Mouse (Mus musculus): ENCODE measurements at regions not wholly inside any gene's neighbourhood (a gene's known extent, or its start where the extent isn't known, plus 50 kb on each side); places are given as distances from the start of the nearest gene placed in this dataset.
A peak's percentile ranks its signal among the peaks of the same experiment; 100 is the strongest.

DNA sequence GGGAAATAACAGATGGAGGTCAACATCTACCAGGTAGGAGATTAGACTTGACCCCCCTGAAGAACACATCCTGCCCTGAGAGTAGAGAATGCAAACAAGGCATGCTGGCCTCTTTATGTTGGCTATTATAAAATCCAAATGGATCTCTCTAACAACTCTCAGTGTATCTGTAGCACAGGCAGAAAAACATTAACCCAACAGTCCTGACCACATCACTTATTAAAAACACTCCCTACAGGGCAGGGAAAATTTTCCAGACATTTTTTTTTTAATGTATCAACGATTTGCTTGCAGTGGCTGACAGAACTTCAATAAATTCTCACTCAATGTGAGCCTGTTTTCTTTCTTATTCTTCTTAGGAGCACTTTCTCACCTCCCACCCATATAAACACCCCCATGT is 511.4 kb downstream of the Cdk5rap2 start:
- DNase-seq (ENCODE audit: low read depth, low spot score): peak; percentile 31

DNA sequence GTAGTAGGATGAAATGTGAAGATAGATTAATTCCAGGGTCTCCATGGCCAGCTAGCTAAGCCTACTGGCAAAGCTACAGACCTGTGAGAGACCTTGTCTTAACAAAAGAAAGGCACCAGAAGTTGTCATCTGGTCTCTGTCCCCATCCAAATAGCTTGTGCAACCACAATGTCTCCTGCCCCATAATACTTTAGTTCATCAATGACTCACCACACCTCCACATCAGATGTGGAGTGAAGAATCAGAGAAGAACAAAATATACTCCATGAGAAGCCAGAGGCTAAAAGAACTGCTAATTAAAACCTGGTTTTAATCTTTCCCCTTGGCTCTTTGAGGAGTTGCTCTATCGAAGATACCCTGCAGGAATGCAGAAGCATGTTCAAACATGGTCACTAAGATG is 514.1 kb downstream of the Cdk5rap2 start:
- peak; percentile 53 for DNase-seq (ENCODE audit: low read depth, low spot score)

DNA sequence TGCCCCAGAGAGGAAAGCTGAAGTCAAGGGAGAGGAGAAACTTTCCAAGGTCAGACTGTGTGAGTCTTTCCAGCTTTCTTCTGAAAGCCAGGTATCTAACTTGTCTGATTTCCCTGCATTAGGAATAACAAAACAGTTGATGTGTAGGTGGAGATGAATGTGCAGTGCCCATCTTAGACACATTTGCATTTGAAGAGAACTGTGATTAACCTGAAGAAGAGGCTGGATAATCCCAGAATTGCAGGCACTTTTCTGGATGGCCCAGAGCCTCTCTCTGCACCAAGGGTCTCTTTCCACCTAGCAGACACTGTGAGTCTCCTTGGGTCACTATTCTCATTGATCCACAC is 517.4 kb downstream of the Cdk5rap2 start:
- DNase-seq (ENCODE audit: low read depth, low spot score): no peak

DNA sequence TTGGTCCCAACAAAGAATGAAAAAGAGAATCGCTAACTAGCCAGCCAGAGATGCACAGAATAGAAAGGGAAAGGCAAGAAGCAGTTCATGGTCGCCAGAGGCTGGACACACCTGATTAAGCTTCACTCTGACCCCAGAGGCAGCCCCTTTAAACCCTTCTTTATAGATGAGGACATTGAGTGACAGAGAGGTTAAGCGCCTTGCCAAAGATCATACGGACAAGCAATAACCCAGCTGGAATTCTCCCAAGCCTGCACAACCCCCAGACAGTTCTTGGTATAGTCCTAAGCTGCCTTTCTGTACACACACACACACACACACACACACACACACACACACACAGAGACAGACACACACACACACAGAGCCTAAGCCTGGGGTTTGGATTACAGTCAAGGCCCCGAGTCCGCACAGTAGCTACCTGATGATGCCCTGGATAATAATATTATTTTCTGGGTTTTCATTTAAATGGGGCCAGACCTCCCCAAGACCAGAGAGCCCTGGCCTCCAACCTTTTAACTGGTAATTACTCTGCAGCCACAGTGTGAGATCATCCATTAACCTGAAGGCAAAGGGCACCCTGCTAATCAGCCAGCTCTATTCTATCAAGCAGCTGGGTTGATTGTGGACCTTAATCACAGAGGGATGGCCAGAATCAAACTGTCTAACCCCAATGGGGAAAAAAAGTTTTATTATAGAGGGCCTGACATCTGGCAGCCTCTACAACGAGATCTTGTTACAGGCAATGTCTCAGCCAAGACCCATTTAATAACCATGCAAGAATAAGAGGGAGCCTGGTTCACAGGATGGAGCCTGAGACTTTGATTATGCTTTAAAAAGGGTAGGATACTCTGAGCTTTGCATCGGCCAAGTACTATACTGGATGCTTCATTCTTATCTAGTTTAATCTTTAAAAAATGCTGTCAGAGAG is 518.1 kb downstream of the Cdk5rap2 start:
- DNase-seq (ENCODE audit: low read depth, low spot score): no peak

DNA sequence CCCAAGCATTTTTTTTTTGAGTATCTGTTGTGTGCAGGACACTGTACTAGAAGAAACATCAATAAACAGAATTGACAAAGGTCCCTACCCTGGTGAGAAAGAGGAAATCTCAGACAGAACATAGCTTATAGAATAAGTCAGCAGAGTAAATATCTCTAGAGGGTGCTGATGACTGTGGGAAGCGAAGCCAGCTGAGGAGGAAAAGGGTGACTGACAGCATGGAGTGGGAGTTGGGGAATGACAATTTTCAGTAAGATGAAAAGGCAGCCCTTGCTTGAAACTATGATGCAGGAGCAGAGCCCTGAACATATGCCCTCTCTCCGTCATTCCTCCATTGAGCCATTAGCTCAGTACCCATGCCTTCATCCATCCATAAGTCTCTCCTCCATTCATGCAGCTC is 519.6 kb downstream of the Cdk5rap2 start:
- DNase-seq (ENCODE audit: low read depth, low spot score): peak; percentile 63

DNA sequence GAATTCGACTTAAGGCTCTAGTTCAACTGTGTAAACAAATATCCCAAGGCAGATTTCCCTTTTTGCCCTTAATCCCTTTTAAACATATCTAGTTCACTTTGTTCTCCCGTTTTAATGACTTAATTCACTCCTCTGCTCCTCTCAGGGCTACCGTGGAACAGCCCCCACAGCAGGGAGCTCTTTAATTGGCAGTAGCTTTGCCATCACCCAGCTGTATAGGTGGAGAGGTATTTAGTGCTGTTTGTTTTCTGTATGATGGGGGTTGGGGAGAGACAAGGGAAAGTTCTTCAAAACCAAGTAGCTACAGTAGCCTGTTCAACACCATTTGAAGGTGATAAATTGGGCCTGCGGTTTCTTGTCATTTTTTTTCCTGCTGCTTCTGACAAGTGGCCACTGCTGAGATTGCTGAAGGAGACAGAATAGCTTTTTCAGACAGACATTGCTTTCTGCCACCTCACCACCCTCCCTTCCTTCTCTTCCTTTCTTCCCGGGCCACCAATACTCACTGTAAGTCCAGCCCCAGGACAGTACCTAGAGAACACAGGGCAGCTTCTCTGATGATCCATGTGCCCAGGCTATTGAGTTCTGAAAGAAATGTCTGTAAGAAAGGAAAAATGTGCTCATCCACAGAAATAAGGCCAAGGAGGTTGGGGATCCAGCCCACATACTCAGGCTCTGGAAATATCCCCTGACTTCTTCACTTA is 520.2 kb downstream of the Cdk5rap2 start:
- DNase-seq (ENCODE audit: low read depth, low spot score): peak; percentile 27

DNA sequence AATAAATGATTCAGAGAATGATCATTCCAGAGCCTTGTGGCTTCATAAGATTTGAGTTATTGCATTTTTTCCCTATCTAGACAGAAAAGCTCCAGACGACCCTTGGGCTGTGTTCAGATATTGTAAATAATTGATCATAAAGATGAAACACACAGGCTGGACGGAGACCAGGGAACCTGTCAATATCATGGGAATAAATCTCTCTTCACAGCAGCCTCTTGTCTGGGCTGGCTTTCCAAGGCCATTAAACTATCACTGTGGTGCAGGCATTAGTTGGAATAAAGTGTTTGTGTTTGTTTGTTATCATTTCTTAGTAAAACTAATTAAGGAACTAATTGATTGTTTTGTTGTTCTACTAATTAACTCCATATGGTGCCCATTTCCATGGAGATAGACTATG is 533.5 kb downstream of the Cdk5rap2 start:
- DNase-seq (ENCODE audit: low read depth, low spot score): no peak

DNA sequence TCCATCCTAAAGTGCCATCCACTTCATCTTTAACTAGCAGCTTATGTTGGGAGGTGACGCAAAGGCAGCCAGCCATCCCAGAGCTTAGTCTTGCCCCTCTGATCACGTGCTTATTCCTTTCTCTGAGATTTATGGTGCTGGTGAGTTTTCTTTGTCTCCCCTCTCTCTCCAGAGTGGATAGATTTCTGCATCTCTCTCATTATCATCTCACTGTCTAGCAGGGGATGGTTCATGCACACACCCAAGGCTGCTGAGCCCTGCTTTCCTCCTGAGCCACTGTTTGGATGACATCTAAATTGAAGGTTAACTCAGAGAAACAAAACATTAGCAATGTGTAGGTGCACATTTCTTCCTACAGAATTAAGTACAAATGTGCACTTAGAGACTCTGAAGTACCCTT is 539.6 kb downstream of the Cdk5rap2 start:
- peak; percentile 53 for DNase-seq (ENCODE audit: low read depth, low spot score)

DNA sequence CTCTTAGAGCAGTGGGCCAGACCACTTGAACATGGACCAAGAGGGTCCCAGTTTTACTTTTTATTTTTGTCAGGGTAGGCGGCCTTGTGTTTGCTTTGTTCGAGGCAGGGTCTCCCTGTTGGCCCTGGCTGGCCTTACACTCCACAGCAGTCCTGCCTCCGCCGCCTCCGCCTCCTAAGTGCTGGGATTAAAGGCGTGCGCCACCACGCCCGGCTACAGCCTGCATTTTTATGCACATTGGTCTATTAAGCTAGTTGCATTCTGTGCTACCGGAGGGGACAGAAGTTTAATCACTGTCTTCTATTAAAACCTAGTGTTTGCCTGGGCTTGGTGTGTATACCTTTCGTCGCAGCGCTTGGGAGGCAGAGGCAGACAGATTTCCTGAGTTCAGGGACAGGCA is 555.2 kb downstream of the Cdk5rap2 start:
- no peak for DNase-seq (ENCODE audit: low read depth, low spot score)

DNA sequence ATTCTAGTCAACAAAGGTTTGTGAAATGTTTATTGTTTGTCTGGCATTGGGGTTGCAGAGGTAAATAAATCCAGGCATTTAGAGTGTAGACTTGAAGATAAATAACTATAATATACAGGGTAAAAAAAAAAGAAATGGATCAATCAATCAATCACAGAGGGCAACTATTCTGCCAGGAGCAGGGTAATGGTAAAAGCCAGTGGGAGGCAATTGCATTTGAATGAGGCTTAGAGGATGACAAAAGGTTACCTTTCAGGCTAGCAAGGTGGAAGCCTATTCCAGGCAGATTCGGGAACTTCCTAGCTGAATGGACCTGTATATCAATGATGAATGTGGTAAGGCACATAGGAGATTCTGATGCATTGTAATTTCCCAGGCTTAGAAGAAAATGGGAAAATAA is 557.6 kb downstream of the Cdk5rap2 start:
- DNase-seq (ENCODE audit: low read depth, low spot score): no peak

DNA sequence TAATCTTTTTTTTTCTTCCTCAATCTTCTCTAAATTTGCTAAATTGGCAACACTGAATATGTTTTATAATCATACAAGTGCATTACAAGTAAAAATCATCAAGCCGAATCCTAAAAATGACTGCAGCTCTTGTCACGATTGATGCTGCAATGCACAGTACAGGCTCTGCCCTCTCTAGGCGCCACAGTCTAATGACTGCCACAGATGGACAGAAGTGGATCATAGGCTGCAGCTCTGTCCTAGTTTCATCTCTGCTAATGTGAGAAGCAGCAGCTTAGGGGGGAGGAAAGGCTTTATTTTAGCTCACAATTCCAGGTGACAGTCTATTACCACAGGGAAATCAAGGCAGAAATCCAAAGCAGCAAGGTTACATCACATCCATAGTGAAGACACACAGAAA is 560.8 kb downstream of the Cdk5rap2 start:
- peak; percentile 68 for DNase-seq (ENCODE audit: low read depth, low spot score)

DNA sequence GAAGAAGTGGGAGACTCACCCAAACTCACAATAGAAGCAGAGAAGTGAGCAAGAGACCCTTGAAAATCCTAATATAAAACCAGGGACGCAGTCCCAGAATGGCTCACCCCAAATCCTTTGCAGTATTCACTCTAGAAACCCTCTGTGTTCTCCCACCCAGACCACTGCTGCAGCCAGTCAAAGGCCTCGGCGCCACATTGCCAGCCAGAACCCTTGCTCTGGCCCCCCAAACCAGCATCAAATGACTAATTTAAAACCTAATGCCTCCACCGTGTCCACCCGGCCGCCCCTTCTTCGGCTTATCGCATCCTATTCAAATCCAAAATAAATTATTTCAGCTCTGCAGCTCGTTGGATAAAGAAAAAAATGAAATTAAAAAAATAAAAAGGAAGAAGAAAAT is 570.4 kb downstream of the Cdk5rap2 start:
- DNase-seq (ENCODE audit: low read depth, low spot score): no peak

DNA sequence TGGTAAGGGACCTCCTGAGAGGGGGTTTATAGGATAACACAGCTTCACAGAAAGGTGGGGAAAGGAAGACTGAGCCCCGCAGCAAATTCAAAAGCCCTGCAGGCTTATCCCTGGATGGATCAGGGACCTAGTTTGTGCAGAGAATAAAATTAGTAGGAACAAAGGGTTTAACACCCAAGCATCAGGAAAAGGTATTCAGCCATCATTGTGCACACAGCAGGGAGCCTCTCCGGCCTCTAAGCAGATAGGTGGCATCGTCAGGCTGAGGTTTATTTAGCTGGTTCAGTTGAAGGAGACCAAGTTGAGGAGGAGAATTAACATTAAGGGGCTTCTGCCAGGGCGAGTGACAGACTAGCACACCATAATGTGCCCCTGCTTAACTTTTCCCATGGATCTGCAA is 571.3 kb downstream of the Cdk5rap2 start:
- no peak for DNase-seq (ENCODE audit: low read depth, low spot score)

DNA sequence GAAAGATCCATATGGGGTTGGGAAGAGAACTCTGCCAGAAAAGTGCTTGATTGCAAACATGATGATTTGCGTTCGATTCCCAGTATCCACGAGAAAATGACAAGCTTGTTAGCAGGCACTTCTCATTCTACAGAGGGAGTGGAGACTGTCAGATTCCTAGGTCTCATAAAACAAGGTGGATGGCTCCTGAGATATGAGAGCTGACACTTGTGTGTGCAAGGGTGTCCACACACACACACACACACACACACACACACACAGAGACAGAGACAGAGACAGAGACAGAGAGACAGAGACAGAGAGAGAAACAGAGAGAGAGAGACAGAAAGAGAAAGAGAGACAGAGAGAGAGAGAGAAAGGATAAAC is 585.4 kb downstream of the Cdk5rap2 start:
- no peak for DNase-seq (ENCODE audit: low read depth, low spot score)

DNA sequence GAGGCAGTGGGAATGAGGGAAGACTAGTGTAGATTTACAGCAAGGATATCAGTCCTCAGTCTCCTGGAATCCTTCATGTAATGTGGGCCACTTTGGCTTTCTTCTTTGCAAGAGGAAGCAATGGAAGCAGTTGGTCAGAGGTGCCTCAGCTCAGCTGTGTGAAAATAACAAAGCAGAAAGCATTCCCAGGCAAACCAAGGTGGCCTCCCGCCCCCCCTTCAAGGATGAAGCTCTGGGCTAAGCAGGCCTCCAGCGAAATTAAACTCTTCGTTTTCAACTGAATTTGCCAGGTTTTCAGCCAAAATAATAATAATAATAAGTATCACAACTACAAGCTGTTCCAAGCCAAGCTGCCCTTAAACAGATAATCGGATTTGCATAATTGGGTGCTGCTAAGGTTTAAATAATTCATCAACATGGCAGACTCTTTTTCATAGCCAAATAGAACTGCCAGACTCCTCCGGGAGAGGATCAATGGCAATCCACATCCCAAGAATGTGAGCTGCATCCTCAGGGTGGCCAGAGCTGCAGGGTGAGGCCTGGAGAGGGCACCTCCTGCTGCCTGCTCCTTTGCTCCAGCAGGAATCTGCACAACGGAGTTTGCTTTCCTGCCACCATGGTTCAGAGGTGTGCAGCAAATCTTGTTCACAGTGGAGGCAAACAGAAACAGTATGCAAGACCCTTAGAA is 585.9 kb downstream of the Cdk5rap2 start:
- peak; percentile 15 for DNase-seq (ENCODE audit: low read depth, low spot score)

DNA sequence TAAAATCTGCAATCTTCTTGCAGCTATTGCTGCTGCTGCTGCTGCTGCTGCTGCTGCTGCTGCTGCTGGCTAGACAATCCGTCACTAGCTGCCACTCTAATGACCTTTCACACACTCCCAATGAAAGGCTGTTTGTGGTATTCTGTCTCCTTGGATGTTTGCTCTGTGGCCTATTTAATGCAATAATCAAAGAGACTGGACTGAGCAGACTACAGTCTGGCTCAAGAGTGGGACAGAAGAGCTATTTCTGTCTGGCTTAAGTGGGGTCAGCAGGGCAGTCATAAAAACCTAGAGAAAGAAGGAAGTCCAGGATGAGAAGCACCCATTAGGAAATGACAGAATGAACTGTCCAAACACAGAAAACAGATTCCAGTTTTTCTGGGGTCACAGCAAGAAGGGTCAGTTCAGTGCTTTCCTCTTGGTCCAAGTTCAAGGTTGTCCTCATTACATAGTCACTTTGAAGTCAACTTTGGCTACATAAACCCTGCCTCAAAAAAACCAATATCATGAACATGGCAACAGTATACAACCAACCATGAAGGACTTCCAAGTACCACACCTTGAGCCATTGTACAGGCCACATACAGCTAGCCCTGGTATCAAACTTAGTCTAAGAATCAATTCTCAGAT is 586.8 kb downstream of the Cdk5rap2 start:
- DNase-seq (ENCODE audit: low read depth, low spot score): peak; percentile 8

DNA sequence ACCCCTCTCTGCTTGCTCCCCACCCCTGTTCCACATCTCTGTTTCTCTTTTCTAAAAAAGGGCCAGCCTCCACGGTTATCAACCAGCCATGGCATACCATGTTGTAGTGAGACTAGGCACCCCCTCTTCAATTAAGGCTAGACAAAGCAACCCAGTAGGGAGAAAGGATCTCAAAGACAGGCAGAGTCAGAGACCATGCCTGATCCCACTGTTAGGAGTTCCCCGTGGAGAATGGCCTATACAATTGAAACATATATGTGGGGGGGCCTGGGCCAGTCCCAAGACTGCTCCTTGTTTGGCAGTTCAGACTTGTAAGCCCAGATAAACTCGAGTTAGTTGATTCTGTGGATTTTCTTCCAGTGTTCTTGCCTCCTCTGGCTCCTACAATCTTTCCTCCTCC is 591.4 kb downstream of the Cdk5rap2 start:
- DNase-seq (ENCODE audit: low read depth, low spot score): no peak

DNA sequence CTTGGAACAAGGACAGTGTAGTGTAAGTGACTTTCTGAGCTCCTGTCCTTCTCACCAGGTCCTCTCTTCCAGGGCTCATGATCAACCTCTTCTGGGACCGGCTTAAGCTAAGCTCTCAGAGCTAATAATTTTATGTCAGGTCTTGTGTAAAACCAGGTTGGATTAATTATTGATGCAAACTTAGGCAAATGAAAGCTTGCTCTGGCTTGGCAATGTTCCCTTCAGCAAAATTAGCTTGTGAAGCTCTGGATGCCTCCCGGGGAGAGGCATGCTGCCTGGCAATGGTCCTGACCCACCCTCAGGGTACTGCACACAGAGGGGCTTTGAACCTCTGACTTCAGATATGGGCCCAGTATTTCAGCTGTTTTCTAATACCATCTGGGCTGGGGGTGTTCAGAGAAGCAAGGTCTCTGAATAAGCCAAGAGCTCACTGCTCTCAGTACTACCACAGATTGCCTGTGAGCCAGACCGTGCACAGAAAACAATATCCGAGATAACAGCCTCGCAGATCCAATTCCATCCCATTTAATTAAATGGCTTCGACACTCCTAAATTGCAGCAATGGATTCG is 624.7 kb downstream of the Cdk5rap2 start:
- DNase-seq (ENCODE audit: low read depth, low spot score): no peak

DNA sequence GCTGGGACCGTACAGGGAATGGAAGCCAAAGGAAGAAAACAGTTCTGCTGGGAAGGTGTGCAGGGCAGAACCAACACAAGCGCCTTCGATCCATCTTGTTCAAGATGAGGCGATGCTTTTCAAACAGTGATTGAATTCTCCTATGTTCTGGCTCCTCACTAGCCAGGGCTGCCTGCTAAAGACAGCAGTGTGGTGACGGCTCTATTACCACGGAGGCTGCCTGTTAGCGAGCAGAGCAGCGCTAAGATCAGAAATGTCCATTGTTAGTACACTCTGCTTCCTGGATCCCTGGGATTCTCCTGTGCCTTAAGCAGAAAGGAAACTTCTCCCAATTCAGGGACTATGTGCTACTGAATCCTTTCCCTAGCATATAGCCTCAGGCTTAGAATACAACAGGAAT is 629.0 kb downstream of the Cdk5rap2 start:
- DNase-seq (ENCODE audit: low read depth, low spot score): peak; percentile 8

DNA sequence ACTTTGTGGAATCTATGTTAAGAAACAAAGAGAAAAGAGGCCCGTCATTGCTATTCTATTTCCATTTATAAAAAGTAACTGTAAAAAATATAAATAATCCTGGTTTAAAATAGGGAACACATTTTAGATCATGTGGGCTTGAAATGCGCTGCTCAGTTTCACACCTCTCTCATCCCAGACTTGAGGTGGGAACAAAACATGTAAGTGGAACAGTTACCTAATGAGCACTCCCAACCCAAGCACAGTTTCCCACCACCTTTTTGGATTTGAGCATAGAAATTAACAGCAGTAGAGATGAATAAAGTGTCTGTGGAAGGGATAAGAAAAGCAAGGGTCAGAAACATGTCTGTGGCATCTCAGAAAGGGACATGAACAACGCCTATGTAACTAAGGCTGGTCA is 648.4 kb downstream of the Cdk5rap2 start:
- peak; percentile 85 for DNase-seq (ENCODE audit: low read depth, low spot score)

DNA sequence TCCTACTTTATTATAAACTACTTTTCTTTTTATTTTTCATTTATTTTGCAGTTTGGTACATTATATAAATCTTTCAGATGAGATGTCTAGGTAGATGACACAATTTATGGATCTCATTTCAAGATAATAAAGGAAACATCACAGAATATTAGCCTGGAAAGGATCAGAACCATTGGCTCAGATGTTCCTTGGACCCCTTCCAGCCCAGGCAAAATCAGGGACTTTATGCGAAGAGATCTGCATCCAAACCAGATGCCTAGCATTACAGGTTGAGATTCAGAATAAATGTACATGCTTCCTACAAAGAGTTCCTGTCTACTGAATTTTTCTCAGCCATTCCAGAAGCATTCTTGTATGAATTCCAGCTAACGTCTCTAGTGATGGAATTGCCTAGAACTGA is 650.6 kb downstream of the Cdk5rap2 start:
- peak; percentile 12 for DNase-seq (ENCODE audit: low read depth, low spot score)

DNA sequence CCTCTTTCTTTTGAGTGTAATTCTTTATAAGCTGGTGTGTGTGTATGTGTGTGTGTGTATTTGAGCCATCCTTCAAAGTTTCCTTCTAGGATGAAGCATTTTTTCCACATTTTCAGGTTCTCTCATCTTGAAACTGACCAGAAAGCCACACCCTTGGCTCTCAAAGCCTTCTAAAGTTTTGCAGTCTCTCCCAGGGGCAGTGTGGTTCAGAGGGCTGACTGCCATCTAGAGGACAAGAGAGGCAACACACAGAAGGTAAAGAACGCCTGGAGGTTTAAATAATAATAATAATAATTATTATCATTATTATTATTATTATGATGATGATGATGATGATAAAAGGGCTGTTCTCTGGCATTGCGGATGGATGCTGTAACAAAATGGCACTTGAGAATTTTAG is 655.7 kb downstream of the Cdk5rap2 start:
- peak; percentile 55 for DNase-seq (ENCODE audit: low read depth, low spot score)
